In the genomic region with DNA sequence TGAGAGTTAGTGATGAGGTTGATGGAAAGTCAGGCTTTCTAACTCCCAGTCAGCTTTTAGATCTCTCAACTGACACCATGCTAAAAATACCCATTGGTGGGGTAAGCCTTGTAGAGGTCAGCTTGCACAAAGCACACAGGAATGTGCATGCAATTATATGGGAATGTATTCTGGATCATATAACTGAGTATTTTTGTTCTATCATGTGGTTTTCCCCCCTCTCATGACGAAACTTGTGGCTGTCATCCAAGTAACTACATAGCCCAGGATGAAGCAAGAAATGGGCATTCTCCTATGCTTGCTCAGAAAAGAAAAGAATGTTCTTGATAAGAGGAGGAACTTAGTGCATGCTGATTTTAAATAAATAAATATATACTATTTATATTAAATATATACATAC, we compare ENCODE assay signal across 22 mouse cellular contexts.
A peak's percentile ranks its signal among the peaks of the same experiment; 100 is the strongest.
DNase-seq lines count a peak whose midpoint lies in the region; ATAC-seq and TF ChIP-seq lines count a peak whose summit lies in the region.
"Had no signal": no experiment of that assay in that cellular context is flagged by ENCODE, and none has a peak within 500 bp of the region (broad histone marks: within the 10 kb centered on the region; RNA-seq: fewer than 3 reads in every experiment).

No protein-coding gene starts in this region.

- peak; percentile 47 for DNase-seq in limb, embryonic 14.5 days (ENCODE audit: low spot score)
- DNase-seq in limb, embryonic 10.5 days (ENCODE audit: low spot score) = no peak
- DNase-seq in embryonic facial prominence, embryonic 14.5 days (ENCODE audit: low spot score) = peak; percentile 75
- peak; percentile 27 for DNase-seq in lung, postnatal 10 days
- no peak for DNase-seq in spleen, postnatal 10 days (ENCODE audit: low spot score in 2 of 2)
- DNase-seq in embryo, embryonic 10.5 days (ENCODE audit: low spot score) = no peak
- no peak for DNase-seq in thymus, adult 2 months
- DNase-seq: cerebellum, adult 2 months; cerebellum, postnatal 36 days; forebrain, postnatal 0 days; gastrocnemius, adult 2 months; kidney, adult 8-10 months; kidney, postnatal 14 days; left cerebral cortex, postnatal 4 days; right cerebral cortex, postnatal 4 days; thymus, postnatal 4 days had no signal

- TF ChIP-seq CTCF in thymus, adult 2 months (IDR thresholded peaks at IDR 0.05; ENCODE audit: borderline replicate concordance, control insufficient read depth, extremely low read depth, insufficient read depth, low read length, poor library complexity) = no peak

- 36% methylated on average over 1 of the region's 1 CpGs for WGBS in limb, embryonic 14.5 days
- 85% methylated on average over 1 of the region's 1 CpGs for WGBS in limb, embryonic 10.5 days
- 20% methylated on average over 1 of the region's 1 CpGs for WGBS in embryonic facial prominence, embryonic 14.5 days
- 51% methylated on average over 1 of the region's 1 CpGs for WGBS in thymus, adult 2 months

- H3K4me2 ChIP-seq in limb, embryonic 14.5 days (replicated peaks; ENCODE audit: low read depth, low read length, severe bottlenecking) = no peak overlapping the region
- no peak overlapping the region for H3K4me2 ChIP-seq in embryonic facial prominence, embryonic 14.5 days (ENCODE audit: low read depth, low read length)
- H3K4me2 ChIP-seq: heart, embryonic 13.5 days; hindbrain, embryonic 14.5 days; liver, embryonic 11.5 days had no signal

- ATAC-seq in limb, embryonic 14.5 days (ENCODE audit: low FRiP score, low read depth) = peak; percentile 37; the same call in 1 of the 2 replicates
- peak; percentile 70 for ATAC-seq in embryonic facial prominence, embryonic 14.5 days (ENCODE audit: low read depth)
- ATAC-seq: forebrain, postnatal 0 days had no signal

- no peaks in the 10 kb centered on the region for H3K9me3 ChIP-seq in limb, embryonic 14.5 days (ENCODE audit: control insufficient read depth, low read length)
- no peaks in the 10 kb centered on the region for H3K9me3 ChIP-seq in limb, embryonic 10.5 days (replicated peaks)
- H3K9me3 ChIP-seq in embryonic facial prominence, embryonic 14.5 days (ENCODE audit: control insufficient read depth, low read length) = no peaks in the 10 kb centered on the region
- H3K9me3 ChIP-seq: forebrain, embryonic 10.5 days; heart, embryonic 13.5 days; midbrain, embryonic 10.5 days had no signal

- no peaks in the 10 kb centered on the region for H3K4me1 ChIP-seq in limb, embryonic 14.5 days (ENCODE audit: control insufficient read depth, insufficient read depth, low read length)
- H3K4me1 ChIP-seq in limb, embryonic 10.5 days = peaks cover 14% of the 10 kb centered on the region; the same call in 1 of the 2 replicates
- no peaks in the 10 kb centered on the region for H3K4me1 ChIP-seq in embryonic facial prominence, embryonic 14.5 days (ENCODE audit: control insufficient read depth, insufficient read depth, low read length)
- no peaks in the 10 kb centered on the region for H3K4me1 ChIP-seq in thymus, adult 2 months (replicated peaks; ENCODE audit: control insufficient read depth, insufficient read depth, low read length)
- H3K4me1 ChIP-seq: forebrain, embryonic 10.5 days; midbrain, embryonic 10.5 days had no signal

- no peak for TF ChIP-seq POLR2A in limb, embryonic 14.5 days (IDR thresholded peaks at IDR 0.05; ENCODE audit: borderline replicate concordance, extremely low read depth, insufficient read depth, insufficient read length)
- TF ChIP-seq POLR2A in thymus, adult 2 months (IDR thresholded peaks at IDR 0.05; ENCODE audit: control insufficient read depth, extremely low read depth, insufficient read depth, low read length, poor library complexity) = no peak

- no peak overlapping the region for H3K9ac ChIP-seq in limb, embryonic 14.5 days (ENCODE audit: low read depth, low read length, severe bottlenecking)
- no peak overlapping the region for H3K9ac ChIP-seq in embryonic facial prominence, embryonic 14.5 days (ENCODE audit: low read depth, low read length)
- H3K9ac ChIP-seq: forebrain, postnatal 0 days; heart, embryonic 13.5 days; hindbrain, embryonic 14.5 days had no signal

- H3K27me3 ChIP-seq in limb, embryonic 14.5 days (ENCODE audit: control insufficient read depth, insufficient read depth, low read length) = no peaks in the 10 kb centered on the region
- no peaks in the 10 kb centered on the region for H3K27me3 ChIP-seq in limb, embryonic 10.5 days (ENCODE audit: low read depth, poor library complexity, severe bottlenecking)
- H3K27me3 ChIP-seq in embryonic facial prominence, embryonic 14.5 days (replicated peaks; ENCODE audit: control insufficient read depth, insufficient read depth, low read length) = no peaks in the 10 kb centered on the region
- no peaks in the 10 kb centered on the region for H3K27me3 ChIP-seq in thymus, adult 2 months (ENCODE audit: control insufficient read depth, insufficient read depth, low read length)
- H3K27me3 ChIP-seq: heart, embryonic 13.5 days had no signal

- H3K27ac ChIP-seq in limb, embryonic 14.5 days (replicated peaks; ENCODE audit: low read depth, low read length) = no peak overlapping the region
- no peak overlapping the region for H3K27ac ChIP-seq in limb, embryonic 10.5 days
- no peak overlapping the region for H3K27ac ChIP-seq in embryonic facial prominence, embryonic 14.5 days (replicated peaks; ENCODE audit: low read depth, low read length)
- H3K27ac ChIP-seq in thymus, adult 2 months (ENCODE audit: control insufficient read depth, insufficient read depth, low read length) = no peak overlapping the region
- H3K27ac ChIP-seq: forebrain, embryonic 10.5 days; gastrocnemius, adult 2 months; heart, embryonic 13.5 days; hindbrain, embryonic 14.5 days; left cerebral cortex, adult 2 months; midbrain, embryonic 10.5 days had no signal

- H3K4me3 ChIP-seq in limb, embryonic 14.5 days (replicated peaks; ENCODE audit: low read length) = no peak overlapping the region
- H3K4me3 ChIP-seq in limb, embryonic 10.5 days = no peak overlapping the region
- H3K4me3 ChIP-seq in embryonic facial prominence, embryonic 14.5 days (ENCODE audit: low read depth, low read length) = no peak overlapping the region
- no peak overlapping the region for H3K4me3 ChIP-seq in thymus, adult 2 months (ENCODE audit: control insufficient read depth, insufficient read depth, low read length)
- H3K4me3 ChIP-seq: forebrain, embryonic 10.5 days; gastrocnemius, adult 2 months; heart, embryonic 13.5 days; left cerebral cortex, adult 2 months; midbrain, embryonic 10.5 days had no signal

- no peaks in the 10 kb centered on the region for H3K36me3 ChIP-seq in limb, embryonic 14.5 days (ENCODE audit: control insufficient read depth, insufficient read depth, low read length)
- no peaks in the 10 kb centered on the region for H3K36me3 ChIP-seq in limb, embryonic 10.5 days
- no peaks in the 10 kb centered on the region for H3K36me3 ChIP-seq in embryonic facial prominence, embryonic 14.5 days (ENCODE audit: control insufficient read depth, insufficient read depth, low read length)
- H3K36me3 ChIP-seq in thymus, adult 2 months (ENCODE audit: control insufficient read depth, insufficient read depth, low read length) = no peaks in the 10 kb centered on the region
- H3K36me3 ChIP-seq: forebrain, embryonic 10.5 days; heart, embryonic 13.5 days; midbrain, embryonic 10.5 days had no signal

Comparison
In these comparisons a context has a peak if more than half of its experiments do, and no peak if none do; other contexts are left out.
1. DNase-seq: peak in limb, embryonic 14.5 days (single experiment), embryonic facial prominence, embryonic 14.5 days (single experiment) and lung, postnatal 10 days (single experiment); none in limb, embryonic 10.5 days (single experiment), spleen, postnatal 10 days (0 of 2), embryo, embryonic 10.5 days (single experiment) and thymus, adult 2 months (single experiment).